Mouse (Mus musculus) kidney, postnatal 36 days (tissue): Measurements from ENCODE around the gene Fkbp2.
"Not testable (repeated sequence)": the region's sequence is repeated elsewhere in the genome, so short reads cannot be mapped to it uniquely, and the experiment has no call there.

Experiments used
- DNase-seq, 2 experiments: peaks; one replicate each; pipeline ENCODE4 v3.0.0; 2021 to 2022; ENCODE audit warnings: mixed read lengths in 2 of 2

Fkbp2 gene

DNA sequence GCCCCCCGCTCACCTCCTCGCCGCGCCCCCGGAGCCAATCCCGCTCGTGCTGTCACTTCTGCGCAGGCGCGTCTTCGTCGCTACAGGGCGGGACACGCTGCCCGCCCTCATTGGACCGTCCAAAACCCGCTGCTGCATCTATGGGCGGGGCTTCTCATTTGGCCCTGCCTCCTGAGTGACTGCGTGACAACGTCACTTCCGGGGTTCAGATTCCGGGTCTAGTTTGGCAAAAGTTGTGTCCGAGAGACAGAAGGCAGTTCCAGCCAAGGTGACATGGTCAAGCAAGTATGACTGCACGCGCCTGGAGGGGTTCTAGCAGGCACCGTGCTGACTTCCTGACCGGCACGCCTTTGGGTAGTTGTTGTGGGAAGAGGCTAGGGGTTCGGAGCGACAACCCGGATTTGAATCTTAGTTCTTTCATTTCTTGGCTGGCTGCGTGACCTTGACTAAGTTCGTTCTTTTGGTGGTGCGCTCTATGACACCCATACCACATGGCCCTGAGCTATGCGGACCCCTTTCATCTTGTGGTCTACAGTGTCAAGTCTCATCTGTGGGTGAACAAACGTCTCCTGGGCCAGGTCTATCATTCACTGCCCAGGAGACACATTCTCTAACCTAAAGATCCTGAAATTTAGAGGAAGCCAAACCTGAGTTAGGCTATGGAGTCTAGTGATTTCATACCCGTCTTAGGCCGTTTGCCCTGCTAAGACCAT is at the start of gene Fkbp2:
TSS of gene Fkbp2 (minus strand) at position 121 of the 713 bp plus-strand sequence.
- peak; percentile 99 for DNase-seq

- no peak for DNase-seq
These were observed 49.2 kb upstream of the Fkbp2 start for GRCm38 (mm10) chr19:7029531-7029930.

DNA sequence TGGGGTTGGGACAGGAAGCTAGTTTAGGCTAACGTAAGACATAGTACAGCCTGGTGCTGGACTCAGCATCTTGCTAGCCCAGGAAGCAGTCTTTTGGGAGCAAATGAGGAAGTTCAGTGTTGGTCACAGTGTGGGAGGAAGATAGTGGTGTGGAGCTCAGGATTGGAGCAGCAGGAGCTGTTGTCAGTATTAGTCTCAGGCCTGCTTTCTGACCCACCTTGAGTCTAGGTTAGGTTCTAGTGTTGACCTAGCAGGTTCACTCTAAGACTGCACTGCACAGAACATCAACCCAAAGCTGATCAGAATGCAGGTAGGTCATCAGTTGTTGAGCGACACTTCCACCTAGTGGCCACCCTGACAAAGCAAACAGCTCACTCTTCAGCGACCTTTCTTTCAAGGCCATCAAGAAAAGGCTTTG is 39.9 kb upstream of the Fkbp2 start:
- peak; percentile 69 to 84 for DNase-seq

- DNase-seq: peak; percentile 23 to 45
These were observed 38.9 kb upstream of the Fkbp2 start, which contains the start of gene Fermt3 for GRCm38 (mm10) chr19:7019191-7019590. Gene Fermt3 (minus strand): TSS chr19:7019469.

DNA sequence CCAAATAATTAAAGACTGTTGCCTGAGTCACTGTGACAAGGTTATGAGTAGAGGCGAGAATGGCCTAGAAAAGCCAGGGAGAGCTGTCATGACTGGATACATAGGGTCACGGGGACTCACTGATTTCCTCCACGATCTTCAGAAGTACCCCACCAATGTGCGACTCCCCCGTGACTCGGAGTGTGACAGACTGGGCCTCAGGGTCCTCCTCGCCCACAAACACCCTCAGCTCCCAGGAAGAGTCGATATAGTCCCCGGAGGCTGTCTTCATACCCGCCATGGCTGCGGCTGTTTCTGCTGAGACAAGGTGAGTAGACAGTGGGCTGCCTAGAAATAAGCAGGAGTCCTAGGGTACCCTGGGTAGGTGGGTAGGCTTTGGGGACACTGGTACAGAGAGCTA is 38.2 kb upstream of the Fkbp2 start:
- no peak for DNase-seq

DNA sequence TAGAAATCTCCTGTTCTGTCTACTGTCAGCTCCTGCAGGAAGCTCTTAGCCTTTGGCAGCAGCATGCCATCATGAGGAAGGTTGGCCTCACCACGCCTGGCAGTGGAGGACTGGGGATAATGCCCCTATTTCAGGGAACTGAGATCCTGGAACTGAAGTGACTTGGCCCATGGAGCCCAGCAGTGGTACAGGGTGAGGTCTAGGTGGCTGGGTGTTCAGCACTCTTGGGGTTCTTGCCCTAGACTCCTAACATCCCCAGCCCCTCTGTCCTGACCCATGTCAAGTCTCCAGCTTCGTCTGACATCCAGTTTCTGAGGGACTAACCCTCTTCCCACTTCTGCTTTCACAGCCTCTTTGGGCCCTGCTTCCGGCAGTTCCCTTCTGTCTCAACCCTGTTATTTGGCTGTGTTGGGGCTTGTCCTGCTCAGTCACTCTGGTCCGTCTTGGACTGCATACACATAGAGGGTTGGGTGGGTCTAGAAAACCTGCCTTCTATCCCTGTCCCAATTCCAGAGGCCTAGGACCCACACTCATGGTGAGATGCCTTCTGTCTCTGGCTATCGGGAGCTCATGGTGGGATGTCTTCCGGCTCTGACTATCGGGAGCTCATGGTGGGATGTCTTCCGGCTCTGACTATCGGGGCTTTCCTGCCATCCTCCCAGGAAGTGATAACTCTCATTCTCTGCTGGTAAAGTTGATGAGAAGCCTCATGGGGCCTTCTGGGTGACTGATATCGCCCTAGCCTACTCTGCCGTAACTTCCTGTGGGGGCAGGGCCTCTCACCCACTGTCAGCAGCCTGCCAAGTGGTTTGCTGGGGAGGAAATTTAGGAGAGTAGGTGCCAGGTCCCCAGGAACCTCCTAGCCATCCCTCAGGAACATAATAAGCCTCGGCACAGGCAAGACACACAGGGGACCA is 37.5 kb upstream of the Fkbp2 start:
- DNase-seq: no peak

DNA sequence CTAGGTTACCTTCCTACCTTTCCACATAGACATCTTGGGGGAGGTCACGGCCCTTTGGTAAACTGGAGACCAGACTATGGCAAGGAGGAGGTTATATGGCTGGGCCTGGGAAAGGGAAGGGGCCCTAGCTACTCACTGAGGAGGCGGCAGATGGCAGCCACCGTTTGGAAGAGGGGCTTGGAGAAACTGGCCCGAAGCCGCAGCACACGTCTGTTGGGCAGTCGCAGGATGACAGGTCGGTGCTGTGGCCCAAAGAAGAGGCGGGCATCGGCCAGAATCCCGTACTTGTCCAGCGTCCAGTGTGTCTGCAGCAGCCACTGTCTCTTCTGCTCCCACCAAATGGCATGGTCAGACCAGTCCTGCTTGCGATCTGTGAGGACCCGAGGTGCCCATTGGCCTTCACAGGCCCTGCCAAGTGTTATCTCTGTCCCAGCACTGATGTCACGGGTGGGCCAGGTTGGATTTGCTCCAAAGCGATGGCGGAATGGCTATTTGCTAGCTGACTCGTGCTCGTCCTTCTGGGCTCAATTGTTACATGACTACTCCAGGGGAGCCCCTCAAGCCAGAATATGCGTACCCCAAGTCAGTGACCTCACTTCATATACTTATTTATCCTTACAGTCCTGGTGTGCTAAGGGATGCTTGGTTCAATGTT is 34.3 kb upstream of the Fkbp2 start:
- no peak for DNase-seq

GRCm38 (mm10) chr19:7013984-7014383 is 33.7 kb upstream of the Fkbp2 start:
- DNase-seq: peak; percentile 16 to 24

- peak; percentile 20 to 35 for DNase-seq
These were observed 32.1 kb upstream of the Fkbp2 start for GRCm38 (mm10) chr19:7012426-7012825.

- DNase-seq: no peak
These were observed 26.7 kb upstream of the Fkbp2 start for GRCm38 (mm10) chr19:7006892-7007593.

GRCm38 (mm10) chr19:6999360-7000063 is 19.2 kb upstream of the Fkbp2 start:
- no peak for DNase-seq

GRCm38 (mm10) chr19:6997721-6998290 is 17.5 kb upstream of the Fkbp2 start:
- DNase-seq: no peak

GRCm38 (mm10) chr19:6996006-6996405 is 15.7 kb upstream of the Fkbp2 start, which contains the start of the genes Nudt22 and Trpt1:
Gene Nudt22 (minus strand): TSS chr19:6996117.
Gene Trpt1 (plus strand): TSS chr19:6996131.
- DNase-seq: peak; percentile 95 to 96

- DNase-seq: peak in 1 of 2 experiments; percentile 33
These were observed 15.1 kb upstream of the Fkbp2 start for GRCm38 (mm10) chr19:6995255-6995991.

DNA sequence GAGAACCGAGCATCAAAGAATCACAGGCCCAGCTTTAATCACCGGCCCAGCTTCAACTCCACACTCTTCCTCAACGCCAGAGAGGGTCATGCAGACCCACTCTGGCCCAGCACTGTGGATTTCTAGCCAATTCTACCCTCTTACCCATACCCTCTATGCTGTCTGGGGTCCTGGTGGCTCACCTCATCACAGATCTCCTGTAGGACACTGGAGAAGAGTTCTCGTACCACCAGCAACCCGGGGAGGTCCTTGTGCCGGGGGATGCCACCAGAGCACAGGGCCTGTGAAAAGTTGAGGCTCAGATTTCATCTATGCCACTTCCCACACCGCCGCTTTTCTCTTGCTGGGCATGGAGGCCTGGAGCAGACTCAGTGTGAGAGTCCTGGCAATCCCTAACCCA is 14.2 kb upstream of the Fkbp2 start:
- DNase-seq: no peak

DNA sequence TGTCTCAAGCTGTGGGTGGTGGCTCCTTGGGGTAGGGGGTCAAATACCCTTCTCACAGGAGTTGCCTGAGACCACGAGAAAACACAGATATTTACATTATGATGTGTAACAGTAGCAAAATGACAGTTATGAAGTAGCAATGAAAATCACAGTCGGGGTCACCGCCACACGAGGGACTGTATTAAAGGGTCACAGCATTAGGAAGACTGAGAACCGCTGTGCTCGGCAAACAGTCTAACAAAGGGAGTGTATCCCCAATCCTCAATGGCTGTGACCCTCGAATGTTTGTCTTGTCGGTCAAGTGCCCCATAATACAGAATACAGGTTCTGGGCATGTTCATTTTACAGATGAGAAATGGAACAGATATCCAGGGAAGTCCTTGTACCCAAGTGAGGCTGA is 13.7 kb upstream of the Fkbp2 start:
- DNase-seq: no peak

GRCm38 (mm10) chr19:6993011-6993770 is 12.9 kb upstream of the Fkbp2 start:
- DNase-seq: no peak

DNA sequence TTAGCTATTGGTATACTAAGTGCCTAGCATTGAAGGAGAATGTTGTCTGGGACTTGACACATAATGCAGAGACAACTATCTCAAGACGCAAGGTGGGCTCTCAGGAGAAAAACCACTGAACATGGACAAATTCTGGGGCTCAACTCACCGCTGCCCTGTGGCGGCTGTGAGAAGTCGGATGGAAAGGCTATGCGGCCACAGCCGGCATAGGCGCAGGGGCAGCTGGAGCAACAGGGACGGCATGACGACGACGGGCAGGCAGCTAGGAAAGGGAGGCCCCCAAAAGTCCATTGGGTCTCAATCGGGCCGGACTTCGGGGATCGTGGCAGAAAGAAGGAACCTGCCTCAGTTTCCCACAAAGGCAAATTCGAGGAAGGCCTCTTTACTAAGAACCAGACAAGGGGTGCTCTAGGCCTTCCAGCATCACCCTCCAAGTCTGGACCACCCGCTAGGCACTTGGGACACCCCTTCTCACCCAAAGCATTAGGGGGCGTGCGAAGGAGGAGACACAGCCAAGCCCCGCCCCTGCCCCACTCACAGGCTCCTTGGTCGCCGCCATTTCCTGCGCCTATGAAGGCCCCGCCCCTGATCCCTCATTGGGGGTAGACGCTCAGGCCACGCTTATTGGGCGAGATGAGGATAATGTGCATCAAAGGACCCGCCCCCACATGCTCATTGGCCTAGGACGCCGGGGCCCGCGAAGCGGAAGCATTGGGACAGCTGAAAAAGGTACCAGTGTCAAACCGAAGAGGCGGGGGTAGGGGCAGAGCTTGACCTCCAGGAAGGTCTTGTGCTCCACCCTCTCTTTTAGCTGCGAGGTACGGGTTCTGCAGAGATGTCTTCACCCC is 11.9 kb upstream of the Fkbp2 start, which contains the start of gene Dnajc4:
TSS of gene Dnajc4 (minus strand) at position 562 of the 848 bp plus-strand sequence.
- peak; percentile 98 to 99 for DNase-seq

GRCm38 (mm10) chr19:6991166-6991565 is 10.9 kb upstream of the Fkbp2 start:
- DNase-seq: not testable (repeated sequence)
